Mouse (Mus musculus): ENCODE results near the gene Tmc8. TPM values are rescaled to one million over a fixed set of nuclear protein-coding genes. Genes with fewer than 3 reads are reported as not detected.
"Not testable (repeated sequence)": the region's sequence is repeated elsewhere in the genome, so short reads cannot be mapped to it uniquely, and the experiment has no call there.

Tmc8 gene
- total RNA-seq, 2 experiments from 2014 or later, result 7.1 to 7.6 TPM

DNA sequence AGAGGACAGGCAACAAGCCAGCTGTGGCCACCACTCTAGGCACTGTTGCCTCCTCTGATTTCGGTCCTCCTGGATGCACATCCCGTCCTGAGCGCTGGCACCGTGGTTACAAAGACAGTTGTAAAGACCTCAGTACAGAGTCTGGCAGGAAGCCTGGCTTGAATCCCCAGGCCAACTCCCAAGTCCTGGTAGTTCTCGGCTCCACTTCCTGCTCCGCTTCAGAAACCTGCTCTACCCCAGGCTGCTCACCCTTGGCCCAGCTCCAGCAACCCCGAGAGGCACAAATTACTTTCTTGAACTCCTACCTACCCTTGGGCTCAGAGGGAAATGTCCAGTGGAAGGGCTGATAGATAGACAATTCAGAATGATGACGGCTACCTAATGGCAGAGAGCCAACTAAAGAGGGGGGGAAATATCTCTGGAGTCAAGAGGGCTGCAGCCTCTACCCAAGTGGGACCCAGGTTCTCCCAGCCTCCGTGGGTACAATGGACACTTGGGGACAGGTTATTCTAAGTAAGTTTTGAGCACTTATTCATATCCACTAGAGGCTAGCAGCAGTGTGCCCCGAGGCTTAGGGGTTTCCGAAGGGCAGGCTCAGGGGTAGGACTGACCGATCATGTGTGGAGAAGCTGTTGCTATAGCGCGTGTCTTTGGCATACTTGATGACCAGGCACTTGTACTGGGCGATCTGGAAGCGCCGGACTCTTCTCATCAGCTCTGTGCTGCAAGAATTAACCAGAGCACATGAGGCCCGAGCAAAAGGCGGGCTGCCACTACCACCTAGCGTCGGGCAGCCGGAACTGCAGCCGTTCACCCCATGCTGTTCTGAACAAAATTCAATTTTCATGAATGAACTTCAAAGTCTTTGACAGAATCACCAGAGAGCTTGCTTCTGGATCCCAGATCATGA lies 42.4 kb downstream of the Tmc8 start:
- peak; percentile 60 to 67 for DNase-seq (ENCODE audit: low spot score in 2 of 2)

DNA sequence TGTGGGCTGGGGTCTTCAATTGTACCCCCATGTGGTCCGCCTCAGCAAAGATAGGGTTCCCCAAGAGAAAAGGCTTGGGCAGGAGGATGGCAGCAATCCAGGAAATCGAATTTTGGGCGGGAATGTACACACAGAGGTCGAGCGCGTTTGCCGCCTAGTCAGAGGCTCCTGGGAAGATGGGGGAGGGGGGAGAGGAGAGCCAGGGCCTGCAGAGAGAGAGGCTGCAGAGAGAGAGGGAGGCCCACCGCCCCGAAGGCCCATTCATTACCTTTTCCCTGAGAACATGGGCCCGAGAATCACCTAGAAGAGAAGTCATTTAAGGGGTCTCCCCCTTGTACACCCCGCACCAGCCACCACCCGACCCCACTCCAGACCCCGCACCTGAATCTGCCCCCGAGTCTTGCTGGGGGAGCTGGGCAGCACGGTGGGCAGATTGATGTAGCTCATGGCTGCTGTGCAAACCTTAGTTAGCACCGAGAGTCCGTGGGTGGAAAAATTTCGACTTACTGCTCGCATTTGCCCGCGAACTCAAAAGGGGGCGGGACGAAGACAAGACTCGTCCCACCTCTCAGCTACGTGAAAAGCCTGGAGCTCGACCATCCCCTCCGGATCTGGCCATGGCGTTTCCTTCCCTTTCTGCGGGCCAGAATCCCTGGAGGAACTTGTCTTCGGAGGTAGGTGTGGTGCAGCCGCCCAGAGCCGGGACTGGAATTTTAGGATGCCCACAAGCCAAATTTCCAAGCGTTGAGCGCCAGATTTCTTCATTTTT lies 43.6 kb downstream of the Tmc8 start, which contains the start of the genes Afmid and Tk1:
Gene Afmid, plus strand, starts transcription at position 592 of the 769 bp plus-strand sequence.
Gene Tk1, minus strand, starts transcription at position 760 of the 769 bp plus-strand sequence.
- peak in 1 of 2 experiments; percentile 61 for DNase-seq (ENCODE audit: low spot score in 2 of 2)

DNA sequence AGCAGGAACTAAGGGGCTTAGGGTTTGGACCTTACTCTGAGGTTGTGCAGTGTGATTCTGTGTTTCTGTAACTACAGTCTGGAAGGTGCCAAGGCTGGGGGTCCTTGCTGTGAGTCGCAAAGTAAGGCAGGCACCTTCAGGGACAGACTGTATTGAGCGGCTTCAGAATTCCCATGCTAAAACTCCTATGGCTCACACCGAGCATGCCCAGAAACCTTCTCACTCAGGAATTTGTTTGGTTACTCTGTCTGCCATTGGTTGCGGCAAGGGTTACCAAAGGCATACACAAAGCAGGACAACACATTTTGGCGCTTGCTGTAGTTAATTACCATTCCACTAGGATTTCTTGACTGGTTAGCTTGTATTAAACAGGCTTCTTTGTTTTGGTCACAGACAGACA lies 44.3 kb downstream of the Tmc8 start:
- no peak for DNase-seq (ENCODE audit: low spot score in 2 of 2)

DNA sequence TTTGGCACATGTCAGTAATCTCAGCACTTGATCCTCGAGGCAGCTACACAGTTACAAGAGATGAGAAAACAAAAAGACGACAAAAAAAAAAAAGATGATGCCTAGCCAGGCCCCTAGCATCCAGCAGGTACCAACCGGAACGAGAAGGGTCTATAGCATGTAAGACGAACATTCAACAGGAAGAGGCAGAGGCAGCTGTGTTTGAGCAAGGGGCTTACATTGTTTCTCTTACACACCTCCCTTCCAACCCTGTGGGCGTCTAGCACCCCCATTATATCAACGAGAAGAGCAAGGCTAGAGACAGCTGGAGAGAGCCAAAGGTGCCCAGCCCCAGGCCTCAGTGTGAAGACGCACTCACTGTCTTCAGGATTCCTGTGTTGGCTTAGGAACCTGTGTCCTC lies 45.0 kb downstream of the Tmc8 start:
- DNase-seq (ENCODE audit: low spot score in 2 of 2), result no peak

DNA sequence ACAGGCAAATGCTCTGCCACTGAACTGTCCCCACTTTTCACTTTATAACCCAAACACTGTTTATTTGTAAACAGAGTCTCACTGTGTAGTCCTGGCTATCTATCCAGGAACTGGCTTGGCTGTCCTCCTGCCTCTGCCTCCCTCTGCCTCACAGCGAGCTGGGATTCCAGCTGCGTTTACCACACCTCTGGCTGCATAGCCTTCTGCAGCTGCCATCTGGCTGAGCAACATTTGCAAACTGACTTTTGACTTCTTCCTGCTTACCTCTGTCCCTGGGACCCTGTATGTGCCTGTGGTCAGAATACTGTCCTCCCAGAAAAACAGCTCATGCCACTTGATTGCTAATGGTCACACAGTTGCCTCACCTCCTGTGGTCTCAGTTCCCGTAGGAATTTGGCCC lies 45.5 kb downstream of the Tmc8 start:
- no peak for DNase-seq (ENCODE audit: low spot score in 2 of 2)

DNA sequence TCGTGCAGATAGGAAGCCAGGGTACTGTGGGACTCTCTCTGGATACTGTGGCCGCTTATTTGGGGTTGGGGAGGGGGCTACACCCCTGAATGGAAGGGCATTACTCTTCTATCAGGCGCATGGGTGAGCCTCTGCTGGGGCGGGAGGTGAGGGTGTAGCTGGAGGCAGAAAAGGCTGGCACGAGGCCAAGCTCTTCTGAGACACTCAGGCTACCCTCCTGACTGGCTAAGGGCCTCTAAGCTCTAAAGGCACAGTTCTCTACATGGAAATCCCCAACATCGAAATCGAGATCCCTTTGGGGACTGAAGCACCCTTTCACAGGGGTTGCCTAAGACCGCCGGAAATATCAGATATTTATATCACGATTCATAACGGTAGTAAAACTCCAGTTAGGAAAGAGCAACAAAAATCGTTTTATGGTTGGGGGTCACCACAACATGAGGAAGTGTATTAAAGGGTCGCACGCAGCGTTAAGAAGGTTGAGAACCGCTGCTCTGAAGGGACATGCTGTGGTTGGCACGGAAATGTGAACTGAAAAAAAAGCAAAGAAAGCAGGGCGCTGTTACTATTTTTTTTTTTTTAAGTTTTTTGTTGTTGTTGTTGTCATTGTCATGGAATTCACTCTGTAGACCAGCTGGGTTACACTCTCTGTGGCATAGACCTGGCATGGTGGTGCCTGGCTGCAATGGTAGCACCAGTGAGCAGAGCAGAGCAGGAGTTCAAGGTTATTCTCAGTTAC lies 46.4 kb downstream of the Tmc8 start:
- no peak for DNase-seq (ENCODE audit: low spot score in 2 of 2)

DNA sequence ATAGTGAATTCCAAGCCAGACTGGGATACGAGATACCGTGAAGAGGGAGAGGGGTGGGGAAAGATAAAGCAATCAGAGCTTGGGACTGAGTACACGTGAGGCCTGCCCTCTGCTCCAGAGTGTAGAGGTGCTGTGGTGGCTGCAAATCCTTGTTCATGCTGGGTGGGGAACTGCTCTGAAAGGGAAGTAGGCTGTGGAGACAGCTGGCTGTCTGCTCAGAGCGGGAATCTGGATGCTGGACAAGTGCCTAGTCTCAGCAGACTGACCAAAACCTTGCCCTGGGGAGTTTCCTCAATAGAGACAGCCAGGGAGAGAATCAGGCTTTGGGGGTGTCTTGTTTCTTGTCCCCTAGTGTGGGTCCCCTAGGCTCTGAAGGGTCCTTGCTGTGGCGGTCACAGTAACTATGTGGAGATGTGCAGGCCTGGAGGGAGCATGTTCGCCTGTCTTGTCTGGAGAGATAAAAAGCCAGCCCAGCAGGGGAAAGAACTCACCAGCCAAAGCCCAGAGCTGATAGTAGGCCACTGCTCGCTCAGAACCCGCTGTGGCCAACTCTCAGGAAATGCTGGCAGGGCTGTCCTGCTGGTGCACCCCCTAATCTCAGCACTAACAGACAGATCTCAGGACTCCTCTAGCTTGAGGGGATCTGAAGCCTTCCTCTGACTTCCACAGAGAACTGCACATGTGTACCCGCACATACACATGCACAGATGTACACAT lies 47.2 kb downstream of the Tmc8 start:
- DNase-seq (ENCODE audit: low spot score in 2 of 2), result no peak

DNA sequence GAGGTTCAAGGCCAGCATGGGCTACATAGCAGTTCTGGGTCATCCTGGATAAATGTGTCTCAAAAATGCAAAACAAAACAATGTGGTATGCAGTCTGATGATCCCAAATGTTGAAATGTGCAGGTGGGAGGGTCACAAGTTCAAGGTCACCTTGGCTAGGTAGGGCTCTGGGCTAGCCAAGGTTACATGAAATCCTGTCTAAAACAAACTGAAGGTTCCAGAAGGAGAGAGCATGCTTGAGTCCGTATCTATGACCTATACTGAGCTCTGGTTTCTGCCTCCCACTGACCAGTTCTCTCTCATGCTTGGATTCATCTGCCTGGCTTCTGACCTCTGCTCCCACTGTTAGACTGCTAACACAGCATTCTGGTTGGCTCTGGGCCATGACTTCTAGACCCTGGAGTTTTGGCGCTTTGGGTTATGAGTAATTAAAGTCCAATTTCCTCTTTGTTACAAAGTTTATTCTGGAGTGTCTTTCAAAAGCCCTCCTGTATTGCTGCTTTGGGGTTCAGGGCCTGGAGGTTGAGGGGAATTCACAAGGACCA lies 47.9 kb downstream of the Tmc8 start:
- DNase-seq (ENCODE audit: low spot score in 2 of 2), result no peak

DNA sequence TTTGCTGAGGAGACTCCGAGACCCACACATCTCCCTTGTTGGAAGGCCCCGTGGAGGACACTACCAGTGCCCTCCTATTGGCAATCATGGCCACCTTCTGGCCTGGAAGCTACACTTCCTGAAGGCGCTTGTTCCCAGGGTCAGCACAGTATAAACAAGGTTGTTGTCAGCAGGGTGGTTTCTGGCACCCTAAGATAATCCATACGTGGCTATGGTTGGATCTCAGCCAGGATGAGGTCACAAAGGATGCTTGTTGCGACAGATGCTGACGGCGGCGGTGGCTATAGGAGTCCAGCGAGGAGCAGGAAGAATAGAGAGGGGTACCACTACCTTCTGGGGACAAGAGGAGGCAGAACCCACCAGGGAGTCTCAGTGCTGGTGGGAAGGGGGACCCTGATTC lies 48.5 kb downstream of the Tmc8 start:
- no peak for DNase-seq (ENCODE audit: low spot score in 2 of 2)

DNA sequence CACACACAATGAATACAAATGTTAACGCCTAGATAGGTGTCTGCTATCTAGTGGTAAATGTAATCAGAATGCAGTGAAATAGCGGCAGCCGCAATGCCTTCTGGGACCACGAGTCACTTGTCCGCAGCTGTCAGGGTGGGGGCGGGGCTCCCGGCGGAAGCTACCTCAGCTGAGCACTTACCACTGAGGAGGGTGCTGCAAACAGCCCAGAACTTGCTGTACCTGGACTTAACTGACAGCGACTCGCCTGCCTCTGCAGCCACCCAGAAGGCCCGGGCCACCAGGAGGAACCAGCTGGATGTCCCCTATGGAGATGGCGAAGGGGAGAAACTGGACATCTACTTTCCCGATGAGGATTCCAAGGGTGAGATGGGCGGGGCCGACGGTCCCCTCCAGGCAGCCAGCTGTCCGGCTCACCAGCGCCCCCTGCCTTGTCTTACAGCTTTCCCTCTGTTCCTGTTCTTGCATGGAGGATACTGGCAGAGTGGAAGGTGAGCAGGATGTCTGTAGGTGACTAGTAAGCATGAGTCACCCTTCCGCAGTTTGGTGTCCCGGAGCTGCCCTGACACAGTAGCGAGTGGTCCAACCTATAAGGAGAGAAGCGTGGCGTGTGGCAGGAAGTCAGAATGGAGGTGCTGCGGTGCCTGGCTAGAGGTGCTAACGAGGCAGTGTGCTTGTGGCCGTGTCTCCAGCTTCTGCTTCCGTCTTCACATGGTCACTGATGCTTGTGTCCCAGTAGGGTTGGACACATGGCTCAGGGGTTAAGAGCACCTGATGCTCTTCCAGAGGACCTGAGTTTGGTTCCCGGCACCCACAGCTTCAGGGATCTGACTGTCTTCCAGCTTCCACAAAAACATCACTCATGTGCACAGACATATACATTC lies 50.5 kb downstream of the Tmc8 start:
- peak in 1 of 2 experiments; percentile 51 for DNase-seq (ENCODE audit: low spot score in 2 of 2)

DNA sequence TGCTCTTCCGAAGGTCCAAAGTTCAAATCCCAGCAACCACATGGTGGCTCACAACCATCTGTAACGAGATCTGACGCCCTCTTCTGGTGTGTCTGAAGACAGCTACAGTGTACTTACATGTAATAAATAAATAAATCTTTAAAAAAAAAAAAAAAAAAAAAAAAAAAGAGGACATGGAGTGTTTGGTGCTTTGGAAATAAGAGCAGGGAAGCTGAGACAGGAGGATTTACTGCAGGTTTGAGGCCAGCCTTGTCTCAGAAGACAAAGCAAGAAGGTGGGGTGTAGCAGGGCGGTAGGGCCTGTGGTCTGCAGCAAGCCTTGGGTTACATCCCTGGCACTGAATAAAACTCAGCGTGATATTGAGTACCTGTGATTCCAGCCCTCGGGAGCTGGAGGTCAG lies 51.6 kb downstream of the Tmc8 start:
- DNase-seq (ENCODE audit: low spot score in 2 of 2), result not testable (repeated sequence)

DNA sequence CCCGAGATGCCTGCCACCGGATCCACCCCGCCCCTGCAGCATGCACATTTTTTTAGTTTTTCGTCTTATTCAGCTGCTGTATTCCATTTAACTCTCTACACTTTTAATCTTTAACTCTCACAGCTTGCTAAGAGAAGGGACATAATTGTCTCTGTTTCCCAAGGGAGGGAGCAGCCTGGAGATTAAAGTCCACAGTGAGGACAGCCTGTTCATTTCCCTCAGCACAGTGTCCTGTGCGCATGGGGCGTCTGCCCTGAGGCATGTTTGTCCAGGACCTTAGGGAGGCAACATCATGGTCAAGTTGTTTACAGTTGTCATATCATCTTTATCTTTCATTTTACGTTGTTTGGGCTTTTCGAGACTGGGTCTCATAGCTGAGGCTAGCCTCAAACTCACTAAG lies 52.2 kb downstream of the Tmc8 start:
- no peak for DNase-seq (ENCODE audit: low spot score in 2 of 2)

DNA sequence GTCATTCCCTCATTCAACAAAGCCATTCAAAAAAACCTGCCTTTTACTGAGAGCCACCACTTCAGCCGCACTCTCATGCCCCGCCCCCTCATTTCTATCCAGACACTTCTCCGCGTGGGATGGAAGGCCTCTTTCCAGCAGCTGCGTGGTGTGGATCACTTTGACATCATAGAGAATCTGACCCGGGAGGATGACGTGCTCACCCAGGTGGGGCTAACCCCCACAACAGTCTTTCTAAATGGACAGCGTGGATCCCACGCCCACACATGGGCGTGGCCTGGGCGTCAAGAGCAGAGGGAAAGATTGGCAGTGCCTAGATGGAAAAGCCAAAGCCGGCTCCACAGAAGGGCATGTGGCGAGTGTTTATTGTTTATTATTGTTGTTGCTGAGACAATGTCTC lies 54.4 kb downstream of the Tmc8 start:
- DNase-seq (ENCODE audit: low spot score in 2 of 2), result no peak

DNA sequence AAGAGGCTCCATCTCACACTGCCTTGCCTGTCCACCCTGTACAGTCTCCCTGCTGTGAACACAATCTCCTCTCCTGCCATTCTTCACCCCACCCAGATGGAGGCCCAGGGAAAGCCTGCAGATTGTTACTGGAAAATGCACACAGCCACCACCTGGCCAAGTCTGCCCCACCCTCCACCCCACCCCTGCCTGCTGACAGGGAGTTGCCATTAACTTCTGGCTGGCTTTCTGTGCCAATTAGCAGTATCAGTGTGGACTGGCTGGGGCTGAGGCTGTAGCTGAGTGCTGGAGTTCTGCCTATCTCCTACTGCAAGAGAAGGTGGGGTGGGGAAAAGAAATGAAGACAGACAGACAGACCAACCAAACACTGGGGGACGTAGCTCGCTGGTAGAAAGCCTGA lies 56.7 kb downstream of the Tmc8 start:
- DNase-seq (ENCODE audit: low spot score in 2 of 2), result no peak

DNA sequence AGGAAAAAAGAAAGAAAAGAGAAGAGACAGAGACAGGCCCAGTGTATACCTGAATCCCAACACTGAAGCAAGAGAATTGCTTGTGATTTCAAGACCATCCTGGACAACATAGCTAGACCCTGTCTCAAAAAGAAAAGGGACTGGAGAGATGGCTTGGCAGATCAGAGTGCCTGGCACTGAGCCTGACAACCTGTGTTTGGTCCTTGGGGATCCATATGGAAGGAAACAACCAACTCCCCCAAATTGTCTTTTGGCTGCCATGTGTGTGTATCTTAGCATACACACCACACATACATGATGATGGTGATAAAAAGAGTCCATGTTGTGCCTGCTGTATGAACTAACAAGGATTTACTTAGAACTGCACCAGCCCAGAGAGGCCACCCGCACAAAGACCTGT lies 57.1 kb downstream of the Tmc8 start:
- DNase-seq (ENCODE audit: low spot score in 2 of 2), result no peak

DNA sequence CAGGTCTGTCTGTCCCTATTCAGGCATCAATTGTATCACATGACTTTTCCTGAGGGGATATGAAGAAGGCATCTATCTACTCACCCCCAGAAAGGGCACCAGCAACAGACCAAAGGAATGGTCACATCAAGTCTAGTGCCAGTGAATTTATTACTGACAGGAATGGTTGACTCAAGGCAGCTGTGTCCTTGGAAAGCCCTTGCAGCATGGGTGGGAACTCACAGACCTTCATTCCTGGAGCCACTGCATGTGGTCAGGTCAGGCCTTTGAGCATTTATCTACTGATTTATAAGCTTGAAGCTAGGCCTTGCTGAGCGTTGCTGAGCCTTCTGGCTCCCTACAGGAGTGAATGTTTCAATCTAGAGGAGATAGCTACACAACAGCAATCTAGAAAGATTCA lies 59.0 kb downstream of the Tmc8 start:
- DNase-seq (ENCODE audit: low spot score in 2 of 2), result no peak
